Mouse (Mus musculus): ENCODE measurements at regions not wholly inside any gene's neighbourhood (a gene's known extent, or its start where the extent isn't known, plus 50 kb on each side); places are given as distances from the start of the nearest gene placed in this dataset.

GRCm38 (mm10) chr5:75799627-75800026 lies 178.6 kb downstream of the Kdr start:
- no peak overlapping the region for H3ac ChIP-seq (ENCODE audit: control insufficient read depth, insufficient read length, low read depth)
- H3K27me3 ChIP-seq (ENCODE audit: control insufficient read depth, insufficient read depth, insufficient read length): no peaks in the 10 kb centered on the region
- no peaks in the 10 kb centered on the region for H3K79me3 ChIP-seq (ENCODE audit: low read depth)
- H3K36me3 ChIP-seq (ENCODE audit: control insufficient read depth, insufficient read depth): no peaks in the 10 kb centered on the region
- H3K4me3 ChIP-seq (ENCODE audit: insufficient read depth, poor library complexity, severe bottlenecking): no peak overlapping the region
- TF ChIP-seq MAX (IDR thresholded peaks at IDR 0.05): no peak
- no peak for TF ChIP-seq CTCF (IDR thresholded peaks at IDR 0.05; ENCODE audit: control insufficient read depth, insufficient read depth, insufficient read length)
- no peak for TF ChIP-seq MYOD1 (IDR thresholded peaks at IDR 0.05; ENCODE audit: control insufficient read depth, insufficient read length, low read depth)
- no peak for TF ChIP-seq MYOG (IDR thresholded peaks at IDR 0.05; ENCODE audit: control insufficient read depth, extremely low read depth, insufficient read length)
- no peak for TF ChIP-seq CEBPB (IDR thresholded peaks at IDR 0.05; ENCODE audit: low read depth)
- H3K79me2 ChIP-seq (ENCODE audit: control insufficient read depth, insufficient read depth): no peaks in the 10 kb centered on the region

- Histone ChIP-seq H3K79me2 (ENCODE audit: control insufficient read depth, insufficient read depth) (no peaks in the 10 kb centered on the region), H3ac (ENCODE audit: control insufficient read depth, insufficient read length, low read depth) (no peak overlapping the region), H3K36me3 (ENCODE audit: control insufficient read depth, insufficient read depth) (no peaks in the 10 kb centered on the region), H3K79me3 (ENCODE audit: low read depth) (no peaks in the 10 kb centered on the region), H3K27me3 (ENCODE audit: control insufficient read depth, insufficient read depth, insufficient read length) (peaks cover 9% of the 10 kb centered on the region), H3K4me3 (ENCODE audit: insufficient read depth, poor library complexity, severe bottlenecking) (no peak overlapping the region)
- no peak for TF ChIP-seq MYOD1 (IDR thresholded peaks at IDR 0.05; ENCODE audit: control insufficient read depth, insufficient read length, low read depth)
- TF ChIP-seq FOSL1 (IDR thresholded peaks at IDR 0.05; ENCODE audit: insufficient read depth, low read length, poor library complexity, severe bottlenecking): no peak
- TF ChIP-seq MAX (IDR thresholded peaks at IDR 0.05): no peak
- TF ChIP-seq MYOG (IDR thresholded peaks at IDR 0.05; ENCODE audit: control insufficient read depth, extremely low read depth, insufficient read length): no peak
- no peak for TF ChIP-seq CEBPB (IDR thresholded peaks at IDR 0.05; ENCODE audit: low read depth)
- TF ChIP-seq CTCF (IDR thresholded peaks at IDR 0.05; ENCODE audit: control insufficient read depth, insufficient read depth, insufficient read length): no peak
- TF ChIP-seq USF1 (IDR thresholded peaks at IDR 0.05; ENCODE audit: low read depth): no peak
Observed at GRCm38 (mm10) chr5:75793184-75793583, 185.1 kb downstream of the Kdr start.

GRCm38 (mm10) chr5:75791738-75792137 lies 186.5 kb downstream of the Kdr start:
- Histone ChIP-seq H3K36me3 (ENCODE audit: control insufficient read depth, insufficient read depth) (no peaks in the 10 kb centered on the region), H3K27me3 (ENCODE audit: control insufficient read depth, insufficient read depth, insufficient read length) (peaks cover 9% of the 10 kb centered on the region), H3K4me3 (ENCODE audit: insufficient read depth, poor library complexity, severe bottlenecking) (no peak overlapping the region), H3K79me3 (ENCODE audit: low read depth) (no peaks in the 10 kb centered on the region), H3ac (ENCODE audit: control insufficient read depth, insufficient read length, low read depth) (no peak overlapping the region), H3K79me2 (ENCODE audit: control insufficient read depth, insufficient read depth) (no peaks in the 10 kb centered on the region)
- TF ChIP-seq USF1 (IDR thresholded peaks at IDR 0.05; ENCODE audit: low read depth): no peak
- TF ChIP-seq MYOD1 (IDR thresholded peaks at IDR 0.05; ENCODE audit: control insufficient read depth, insufficient read length, low read depth): no peak
- no peak for TF ChIP-seq MYOG (IDR thresholded peaks at IDR 0.05; ENCODE audit: control insufficient read depth, extremely low read depth, insufficient read length)
- TF ChIP-seq CEBPB (IDR thresholded peaks at IDR 0.05; ENCODE audit: low read depth): no peak
- no peak for TF ChIP-seq CTCF (IDR thresholded peaks at IDR 0.05; ENCODE audit: control insufficient read depth, insufficient read depth, insufficient read length)
- no peak for TF ChIP-seq MAX (IDR thresholded peaks at IDR 0.05)
- TF ChIP-seq FOSL1 (IDR thresholded peaks at IDR 0.05; ENCODE audit: insufficient read depth, low read length, poor library complexity, severe bottlenecking): no peak

GRCm38 (mm10) chr5:75788087-75788486 lies 190.2 kb downstream of the Kdr start:
- no peak for TF ChIP-seq FOSL1 (IDR thresholded peaks at IDR 0.05; ENCODE audit: insufficient read depth, low read length, poor library complexity, severe bottlenecking)
- no peak for TF ChIP-seq USF1 (IDR thresholded peaks at IDR 0.05; ENCODE audit: low read depth)
- no peak for TF ChIP-seq MAX (IDR thresholded peaks at IDR 0.05)
- TF ChIP-seq CEBPB (IDR thresholded peaks at IDR 0.05; ENCODE audit: low read depth): no peak
- TF ChIP-seq MYOG (IDR thresholded peaks at IDR 0.05; ENCODE audit: control insufficient read depth, extremely low read depth, insufficient read length): no peak
- no peak for TF ChIP-seq CTCF (IDR thresholded peaks at IDR 0.05; ENCODE audit: control insufficient read depth, insufficient read depth, insufficient read length)
- TF ChIP-seq MYOD1 (IDR thresholded peaks at IDR 0.05; ENCODE audit: control insufficient read depth, insufficient read length, low read depth): no peak
- no peaks in the 10 kb centered on the region for H3K79me2 ChIP-seq (ENCODE audit: control insufficient read depth, insufficient read depth)
- peaks cover 9% of the 10 kb centered on the region for H3K27me3 ChIP-seq (ENCODE audit: control insufficient read depth, insufficient read depth, insufficient read length)
- H3K79me3 ChIP-seq (ENCODE audit: low read depth): no peaks in the 10 kb centered on the region
- no peak overlapping the region for H3ac ChIP-seq (ENCODE audit: control insufficient read depth, insufficient read length, low read depth)
- H3K36me3 ChIP-seq (ENCODE audit: control insufficient read depth, insufficient read depth): no peaks in the 10 kb centered on the region
- no peak overlapping the region for H3K4me3 ChIP-seq (ENCODE audit: insufficient read depth, poor library complexity, severe bottlenecking)

GRCm38 (mm10) chr5:75786196-75786595 lies 192.1 kb downstream of the Kdr start:
- H3K27me3 ChIP-seq (ENCODE audit: control insufficient read depth, insufficient read depth, insufficient read length): peaks cover 6% of the 10 kb centered on the region
- no peak overlapping the region for H3K4me3 ChIP-seq (ENCODE audit: insufficient read depth, poor library complexity, severe bottlenecking)
- H3K79me3 ChIP-seq (ENCODE audit: low read depth): no peaks in the 10 kb centered on the region
- TF ChIP-seq USF1 (IDR thresholded peaks at IDR 0.05; ENCODE audit: low read depth) (no peak), CTCF (IDR thresholded peaks at IDR 0.05; ENCODE audit: control insufficient read depth, insufficient read depth, insufficient read length) (no peak), MYOD1 (IDR thresholded peaks at IDR 0.05; ENCODE audit: control insufficient read depth, insufficient read length, low read depth) (no peak), MAX (IDR thresholded peaks at IDR 0.05) (no peak), MYOG (IDR thresholded peaks at IDR 0.05; ENCODE audit: control insufficient read depth, extremely low read depth, insufficient read length) (no peak), FOSL1 (IDR thresholded peaks at IDR 0.05; ENCODE audit: insufficient read depth, low read length, poor library complexity, severe bottlenecking) (no peak), CEBPB (IDR thresholded peaks at IDR 0.05; ENCODE audit: low read depth) (no peak)
- no peak overlapping the region for H3ac ChIP-seq (ENCODE audit: control insufficient read depth, insufficient read length, low read depth)
- H3K36me3 ChIP-seq (ENCODE audit: control insufficient read depth, insufficient read depth): no peaks in the 10 kb centered on the region
- H3K79me2 ChIP-seq (ENCODE audit: control insufficient read depth, insufficient read depth): no peaks in the 10 kb centered on the region

- peaks cover 6% of the 10 kb centered on the region for H3K27me3 ChIP-seq (ENCODE audit: control insufficient read depth, insufficient read depth, insufficient read length)
- H3K4me3 ChIP-seq (ENCODE audit: insufficient read depth, poor library complexity, severe bottlenecking): no peak overlapping the region
- TF ChIP-seq FOSL1 (IDR thresholded peaks at IDR 0.05; ENCODE audit: insufficient read depth, low read length, poor library complexity, severe bottlenecking) (no peak), MYOD1 (IDR thresholded peaks at IDR 0.05; ENCODE audit: control insufficient read depth, insufficient read length, low read depth) (no peak), MYOG (IDR thresholded peaks at IDR 0.05; ENCODE audit: control insufficient read depth, extremely low read depth, insufficient read length) (no peak), CTCF (IDR thresholded peaks at IDR 0.05; ENCODE audit: control insufficient read depth, insufficient read depth, insufficient read length) (no peak), CEBPB (IDR thresholded peaks at IDR 0.05; ENCODE audit: low read depth) (no peak), MAX (IDR thresholded peaks at IDR 0.05) (no peak), USF1 (IDR thresholded peaks at IDR 0.05; ENCODE audit: low read depth) (no peak)
- H3K79me2 ChIP-seq (ENCODE audit: control insufficient read depth, insufficient read depth): no peaks in the 10 kb centered on the region
- H3K79me3 ChIP-seq (ENCODE audit: low read depth): no peaks in the 10 kb centered on the region
- H3ac ChIP-seq (ENCODE audit: control insufficient read depth, insufficient read length, low read depth): no peak overlapping the region
- no peaks in the 10 kb centered on the region for H3K36me3 ChIP-seq (ENCODE audit: control insufficient read depth, insufficient read depth)
Observed at GRCm38 (mm10) chr5:75784998-75785593, 193.2 kb downstream of the Kdr start.
